Mouse (Mus musculus) thymus, adult 2 months (tissue): Measurements from ENCODE around the gene Olfr745.

Experiments
- CTCF ChIP-seq: fragments of 200-500 bp; IDR thresholded peaks from 2 replicates; pipeline ENCODE4 v1.5.1; 2012; ENCODE audit warnings: mild to moderate bottlenecking, control low read depth, low read length, moderate library complexity, borderline replicate concordance; ENCODE audit not compliant: control insufficient read depth, poor library complexity, insufficient read depth; ENCODE audit errors: extremely low read depth
- POLR2A ChIP-seq: fragments of 200-500 bp; IDR thresholded peaks from 2 replicates; pipeline ENCODE4 v1.6.1; 2012; ENCODE audit warnings: mild to moderate bottlenecking, low read length, control low read depth, moderate library complexity; ENCODE audit not compliant: control insufficient read depth, poor library complexity, insufficient read depth; ENCODE audit errors: extremely low read depth

GRCm38 (mm10) chr14:50646783-50647182 lies 7.6 kb downstream of the Olfr745 start, which contains the start of gene Olfr746:
- TF ChIP-seq POLR2A (no peak), CTCF (no peak)
